Mouse (Mus musculus): ENCODE data around the gene Slc25a39.
A peak's percentile ranks its signal among the peaks of the same experiment; 100 is the strongest.

The Slc25a39 gene

GRCm38 (mm10) chr11:102407834-102408215 is at the start of gene Slc25a39:
TSS of gene Slc25a39 (minus strand) at chr11:102407946.
- DNase-seq, result no peak

DNA sequence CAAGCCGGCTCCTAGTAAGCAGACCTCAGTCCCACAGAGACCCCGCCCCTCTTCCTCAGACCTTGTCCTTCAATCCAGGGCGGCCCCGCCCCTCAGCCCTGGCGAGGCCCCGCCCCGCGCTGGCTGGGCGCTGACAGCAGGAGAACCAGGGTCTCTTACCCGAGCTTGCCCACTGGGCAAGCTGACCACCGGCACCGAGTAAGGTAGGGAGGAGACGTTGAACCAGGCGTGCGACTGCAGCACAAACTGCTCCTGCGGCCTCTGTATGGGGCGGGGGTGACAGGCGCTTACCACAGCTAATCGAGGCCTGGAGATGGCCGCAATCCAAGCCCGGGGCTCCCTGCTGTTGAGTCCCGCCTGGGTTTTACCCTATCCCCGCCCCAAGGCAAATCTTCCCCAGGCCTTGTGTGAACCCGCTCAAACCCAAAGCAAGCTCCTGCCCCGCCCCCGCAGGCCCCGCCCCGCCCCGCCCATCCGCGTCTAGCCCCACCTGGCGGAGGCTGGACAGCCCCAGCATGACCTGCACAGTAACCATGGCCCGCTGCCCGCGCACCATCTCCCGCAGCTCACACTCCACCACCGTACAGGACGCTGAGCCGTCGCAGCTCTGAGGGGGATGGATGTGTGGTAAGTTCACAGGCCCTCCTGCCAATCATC is 48.1 kb upstream of the Slc25a39 start:
- peak; percentile 37 to 55 for DNase-seq

DNA sequence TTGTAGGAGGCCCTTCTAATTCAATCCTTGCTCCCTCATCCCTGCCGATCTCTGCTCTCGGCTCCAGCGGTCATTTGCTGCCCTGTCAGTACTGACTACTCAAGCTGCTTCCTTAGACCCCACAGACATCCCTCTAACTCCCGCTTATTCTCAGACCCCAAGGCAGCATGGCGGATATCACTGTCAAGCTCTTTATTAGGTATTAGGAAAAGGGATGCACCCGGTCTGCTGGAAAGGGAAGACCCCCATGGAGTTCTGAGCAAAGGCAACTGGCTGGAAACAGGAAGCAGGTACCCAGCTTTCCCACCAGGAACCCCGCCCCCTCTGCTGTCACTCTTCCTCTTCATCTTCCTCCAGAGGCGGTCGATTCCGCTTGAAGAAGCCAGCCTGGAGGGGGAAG is 45.4 kb upstream of the Slc25a39 start:
- DNase-seq, result no peak

DNA sequence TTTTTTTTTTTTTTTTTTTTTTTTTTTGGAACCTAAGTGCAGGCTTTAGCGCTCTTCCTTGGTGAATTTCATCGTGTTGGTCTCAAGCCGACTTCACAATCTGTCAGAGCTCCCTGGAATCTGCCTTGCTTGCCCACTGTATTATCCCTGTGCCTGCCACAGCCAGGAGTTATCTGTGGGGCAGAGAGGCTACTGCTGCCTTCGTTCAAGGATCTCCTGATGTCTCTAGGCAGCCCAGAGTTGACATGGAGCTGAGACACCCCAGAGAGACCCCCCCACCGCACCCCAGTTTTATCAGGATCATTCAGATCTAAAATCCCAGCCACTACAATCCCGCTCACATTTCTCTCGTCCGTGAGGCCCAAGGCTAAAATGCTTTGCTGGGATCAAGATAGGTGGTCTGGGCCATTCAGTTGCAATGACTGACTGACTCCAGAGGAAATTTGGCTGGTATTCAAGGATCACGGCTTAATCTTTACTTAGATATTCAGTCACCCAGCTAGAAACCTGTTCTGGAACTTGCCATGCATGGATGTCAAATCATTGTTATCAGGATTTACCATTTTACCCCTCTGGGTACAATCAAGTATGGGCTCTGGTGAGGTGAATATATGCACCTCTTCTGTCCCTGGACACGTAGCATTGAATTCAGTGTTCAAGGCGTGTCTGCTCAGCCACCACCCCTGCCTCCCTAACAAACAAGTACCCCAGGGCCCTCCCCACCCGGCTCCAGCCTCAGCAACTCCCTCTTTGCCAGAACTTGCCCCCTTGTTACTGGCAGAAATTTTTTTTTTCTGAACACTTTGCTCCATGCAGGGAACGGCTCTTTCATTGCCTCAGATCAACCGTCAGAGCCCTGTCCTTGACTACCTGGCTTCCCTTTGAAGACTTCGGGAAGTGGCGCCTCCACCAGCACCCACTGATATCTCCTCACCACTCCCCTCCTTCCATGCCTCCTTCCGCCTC is 41.6 kb upstream of the Slc25a39 start:
- DNase-seq, result no peak

DNA sequence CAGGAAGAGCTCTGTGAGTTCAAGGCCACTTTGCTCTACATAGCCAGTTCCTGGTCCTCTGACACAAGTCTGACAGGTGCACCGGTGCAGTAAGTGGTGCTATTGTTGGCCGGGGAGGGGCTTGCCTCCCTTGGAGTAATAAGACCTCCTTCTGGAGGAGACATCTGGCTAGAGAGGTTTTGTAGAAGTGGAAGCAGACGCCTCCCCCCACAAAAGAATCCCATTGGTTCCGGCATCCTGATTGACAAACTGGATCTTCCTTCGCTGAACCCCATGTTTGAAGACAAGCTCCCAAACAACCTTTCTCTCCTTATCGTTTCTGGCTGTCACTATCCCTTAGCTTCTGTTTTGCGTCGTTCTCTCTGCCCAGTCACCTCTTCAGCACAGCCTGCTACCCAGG is 40.6 kb upstream of the Slc25a39 start:
- no peak for DNase-seq

GRCm38 (mm10) chr11:102447497-102447896 is 39.8 kb upstream of the Slc25a39 start, which contains the start of gene Fam171a2:
TSS of gene Fam171a2 (minus strand) at chr11:102447682.
- DNase-seq, result peak; percentile 78 to 82

GRCm38 (mm10) chr11:102446581-102447461 is 39.1 kb upstream of the Slc25a39 start:
- no peak for DNase-seq

- DNase-seq, result no peak
Observed at GRCm38 (mm10) chr11:102445891-102446361, 38.2 kb upstream of the Slc25a39 start.

DNA sequence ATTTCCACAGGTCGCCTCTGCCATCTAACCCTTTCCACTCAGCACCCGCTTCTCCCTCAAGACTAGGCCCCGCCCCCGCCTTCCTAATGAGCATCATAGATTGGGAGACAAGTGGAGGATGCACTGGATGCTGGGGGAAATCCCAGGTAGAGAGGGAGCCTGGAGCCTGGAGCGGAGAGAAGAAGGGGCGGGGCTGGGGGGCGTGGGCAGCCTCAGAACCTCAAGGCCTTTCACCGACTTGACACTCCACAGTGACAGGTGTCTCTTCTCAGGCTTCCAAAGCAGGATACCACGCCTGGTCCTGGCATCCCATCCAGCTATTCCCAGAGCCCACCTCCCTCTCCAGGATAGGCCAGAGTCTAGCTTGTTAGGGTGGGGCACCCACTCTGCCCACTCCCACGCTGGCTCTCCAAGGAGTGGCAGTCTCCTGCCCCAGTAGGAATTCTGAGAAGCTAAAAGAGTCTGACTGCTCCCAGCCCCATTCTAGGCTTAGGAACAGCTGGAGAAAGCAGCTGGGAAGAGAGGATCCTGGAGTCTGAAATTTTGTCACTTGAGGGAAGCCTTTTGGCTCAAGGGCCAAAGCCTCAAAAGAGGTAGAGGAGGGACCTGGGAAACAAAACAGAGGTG is 37.6 kb upstream of the Slc25a39 start:
- no peak for DNase-seq

DNA sequence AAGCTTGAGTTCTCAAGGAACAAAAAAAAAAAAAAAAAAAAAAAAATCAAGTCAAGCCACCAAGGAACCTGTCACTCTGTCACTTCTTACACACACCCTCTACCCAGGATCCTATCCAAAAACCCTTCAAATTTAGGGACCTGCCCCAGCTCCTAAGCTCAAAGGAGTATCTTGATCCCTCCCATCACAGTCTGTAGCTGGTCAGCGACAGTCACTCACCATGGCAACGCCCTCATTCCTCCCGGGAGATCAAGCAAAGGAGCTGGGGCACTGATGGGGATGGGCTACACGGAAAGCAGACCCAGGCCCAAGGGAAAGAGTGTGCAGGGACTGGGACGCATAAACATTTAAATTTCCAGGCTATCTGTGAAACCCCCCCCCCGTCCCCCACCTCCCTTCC is 37.0 kb upstream of the Slc25a39 start:
- no peak for DNase-seq

DNA sequence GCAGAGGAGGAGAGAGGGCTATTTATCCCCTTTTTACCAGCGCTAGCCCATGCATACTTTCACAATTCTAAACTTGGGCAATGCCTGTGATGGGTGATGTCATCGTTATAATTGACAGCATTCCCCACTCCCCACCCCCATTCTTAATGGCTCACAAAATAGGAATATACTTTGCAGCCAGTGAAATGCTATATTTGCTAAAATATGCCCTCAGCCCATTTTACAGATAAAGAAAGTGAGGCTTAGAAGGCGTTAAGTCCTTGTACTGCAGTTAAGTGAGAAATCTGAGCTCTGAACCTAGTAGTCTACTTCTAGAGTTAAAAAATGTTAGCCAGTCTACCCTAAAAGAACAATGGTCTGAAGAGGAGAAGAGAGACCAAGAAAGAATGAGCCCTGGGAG is 36.6 kb upstream of the Slc25a39 start:
- no peak for DNase-seq

DNA sequence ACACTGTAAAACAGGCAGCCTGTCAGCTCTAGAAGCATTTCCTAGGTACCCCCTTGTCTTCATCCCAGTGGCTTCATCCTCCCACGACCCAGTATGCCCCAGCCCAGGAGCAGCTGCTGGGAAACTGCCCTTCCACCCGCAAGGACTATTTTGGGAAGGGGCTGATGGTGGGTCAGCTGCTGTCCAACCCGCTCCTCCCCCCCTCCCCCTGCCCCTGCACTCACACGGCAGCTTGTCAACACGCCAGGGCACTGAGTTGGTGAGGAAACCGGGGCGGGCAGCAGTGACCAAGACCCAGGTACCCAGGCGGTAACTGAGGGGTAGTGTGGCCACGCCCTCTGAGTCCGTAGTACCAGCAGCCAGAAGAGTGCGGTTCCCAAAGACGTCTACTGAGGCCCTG is 36.0 kb upstream of the Slc25a39 start:
- no peak for DNase-seq

DNA sequence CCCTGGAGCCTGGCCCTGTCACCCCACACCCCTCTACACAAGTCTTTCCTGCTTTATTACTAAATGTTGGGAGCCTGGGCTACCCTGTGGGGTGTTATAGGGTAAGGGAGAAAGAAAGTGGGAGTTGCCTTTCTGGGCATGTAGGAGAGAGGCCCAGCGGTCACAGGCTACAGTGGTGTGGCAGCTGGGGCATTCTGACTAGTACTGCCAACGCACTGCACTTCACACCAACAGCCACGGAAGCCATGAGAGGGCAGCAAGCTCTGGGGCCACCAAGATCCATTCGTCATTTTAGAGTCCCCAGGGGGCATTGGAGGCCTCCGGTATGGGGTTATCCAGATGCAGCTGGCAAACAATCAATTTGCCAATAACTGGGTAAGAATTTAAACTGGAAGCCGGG is 34.3 kb upstream of the Slc25a39 start:
- DNase-seq, result no peak

DNA sequence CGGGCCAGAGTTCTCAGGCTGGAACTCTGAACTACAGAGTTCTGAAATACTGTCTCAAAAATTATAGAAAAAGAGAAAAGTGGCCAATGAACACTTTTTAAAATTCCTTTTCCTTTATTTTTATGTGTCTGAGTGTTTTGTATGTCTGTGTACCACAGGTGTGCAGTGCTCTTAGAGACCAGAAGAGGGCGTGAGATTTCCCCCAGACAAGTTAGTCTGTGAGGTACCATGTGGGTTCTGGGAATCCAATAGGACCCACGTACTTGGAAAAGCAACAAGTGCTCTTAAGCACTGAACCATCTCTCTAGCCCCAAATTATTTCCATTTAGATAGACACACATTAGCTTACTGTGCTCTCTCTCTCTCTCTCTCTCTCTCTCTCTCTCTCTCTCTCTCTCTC is 33.7 kb upstream of the Slc25a39 start:
- DNase-seq, result no peak

GRCm38 (mm10) chr11:102440255-102440654 is 32.5 kb upstream of the Slc25a39 start:
- no peak for DNase-seq

GRCm38 (mm10) chr11:102439093-102440082 is 31.6 kb upstream of the Slc25a39 start:
- DNase-seq, result no peak

DNA sequence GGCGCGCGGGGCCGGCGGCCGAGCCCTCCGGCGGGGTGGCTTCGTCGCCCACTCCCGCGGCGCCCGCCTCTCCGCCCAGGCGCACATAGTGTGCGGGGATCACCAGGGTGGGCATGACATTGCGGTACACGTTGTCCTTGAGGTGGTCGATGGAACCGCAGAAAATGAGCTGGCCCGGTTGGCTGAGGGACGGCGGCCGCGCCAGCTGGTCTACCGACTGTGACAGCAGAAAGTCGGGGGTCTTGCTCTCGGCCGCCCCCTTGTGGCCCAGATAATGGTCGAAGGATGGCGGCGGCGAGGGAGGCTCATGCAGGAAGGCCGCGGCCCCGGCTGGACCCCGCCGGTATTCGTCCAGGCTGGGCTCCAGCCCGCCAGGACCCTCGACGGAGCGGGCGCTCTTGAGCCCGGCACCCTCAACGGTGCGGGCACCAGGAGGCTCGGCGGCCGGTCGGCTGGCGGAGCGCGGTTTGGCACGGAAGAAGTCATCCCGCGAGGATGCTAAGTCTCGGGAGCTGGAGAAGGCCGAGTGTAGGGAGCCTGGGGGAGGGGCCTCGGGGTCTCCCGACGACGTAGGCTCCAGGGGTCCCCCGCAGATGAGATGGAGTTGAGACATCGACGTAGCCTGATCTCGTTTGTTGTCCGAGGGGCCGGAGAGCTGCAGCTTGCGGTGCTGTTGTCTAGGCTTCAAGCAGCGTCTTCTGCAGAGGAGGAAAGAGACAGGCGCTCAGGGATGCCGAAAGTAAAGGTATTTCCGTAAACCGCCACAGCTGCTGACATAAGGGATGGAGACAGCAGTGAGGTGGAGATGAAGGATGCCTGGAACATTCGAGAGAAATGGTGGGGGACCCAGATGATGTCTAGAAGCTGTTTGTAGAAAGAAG is 30.7 kb upstream of the Slc25a39 start:
- DNase-seq, result peak; percentile 68 to 69

- no peak for DNase-seq
Observed at GRCm38 (mm10) chr11:102437120-102438061, 29.6 kb upstream of the Slc25a39 start.

GRCm38 (mm10) chr11:102436471-102436790 is 28.7 kb upstream of the Slc25a39 start:
- DNase-seq, result no peak
